Mouse (Mus musculus) ES-E14 (cell line): ENCODE measurements at regions not wholly inside any gene's neighbourhood (a gene's known extent, or its start where the extent isn't known, plus 50 kb on each side); places are given as distances from the start of the nearest gene placed in this dataset.

Experiments used
- DNase-seq: peaks from one replicate; pipeline ENCODE4 v3.0.0-alpha.2; 2013; ENCODE audit warnings: low read depth, low spot score
- H3K27ac ChIP-seq: 2 replicates; pipeline ENCODE4 v1.5.1; 2012; ENCODE audit warnings: low read depth, mild to moderate bottlenecking, low read length, moderate library complexity, mixed read lengths; ENCODE audit not compliant: poor library complexity, insufficient read depth, severe bottlenecking
- H3K36me3 ChIP-seq: 2 replicates; pipeline ENCODE4 v1.6.1; 2012; ENCODE audit warnings: mild to moderate bottlenecking, low read length, moderate library complexity, mixed read lengths; ENCODE audit not compliant: control insufficient read depth, poor library complexity, insufficient read depth, severe bottlenecking
- H3K4me1 ChIP-seq, 2 experiments: fragments of 150-350 bp in 1 of 2; sonication (generic) in 1 of 2; 2 replicates each; pipeline ENCODE4 v1.6.1; 2012; ENCODE audit warnings: low read length in 2 of 2, mild to moderate bottlenecking in 1 of 2, mixed read lengths in 1 of 2; ENCODE audit not compliant: control insufficient read depth in 2 of 2, insufficient read depth in 2 of 2, poor library complexity in 1 of 2
- H3K4me3 ChIP-seq, 2 experiments: fragments of 150-350 bp in 1 of 2; sonication (generic) in 1 of 2; 2 replicates each; pipeline ENCODE4 v1.5.1; 2012; ENCODE audit warnings: low read length in 2 of 2, low read depth in 1 of 2, mild to moderate bottlenecking in 1 of 2, mixed read lengths in 1 of 2; ENCODE audit not compliant: insufficient read depth in 1 of 2, poor library complexity in 1 of 2, severe bottlenecking in 1 of 2
- H3K9ac ChIP-seq: 2 replicates; pipeline ENCODE4 v1.6.1; 2012; ENCODE audit warnings: low read depth, mild to moderate bottlenecking, low read length, mixed read lengths; ENCODE audit not compliant: poor library complexity, insufficient read depth, severe bottlenecking
- H3K9me3 ChIP-seq: fragments of 150-350 bp; sonication (generic); 2 replicates; pipeline ENCODE4 v1.6.1; 2012; ENCODE audit warnings: low read depth, mild to moderate bottlenecking, low read length; ENCODE audit not compliant: control insufficient read depth, insufficient read depth
- CHD2 ChIP-seq: IDR thresholded peaks from 2 replicates; pipeline ENCODE4 v1.6.1; 2014; ENCODE audit warnings: mild to moderate bottlenecking, low read depth, low read length, inconsistent platforms
- HCFC1 ChIP-seq: IDR thresholded peaks from 2 replicates; pipeline ENCODE4 v1.6.1; 2012; ENCODE audit warnings: low read length, inconsistent platforms, borderline replicate concordance; ENCODE audit not compliant: insufficient read depth
- MAFK ChIP-seq: IDR thresholded peaks from 2 replicates; pipeline ENCODE4 v1.6.1; 2014; ENCODE audit warnings: mild to moderate bottlenecking, low read depth, low read length, inconsistent platforms; ENCODE audit not compliant: insufficient read depth
- ZC3H11A ChIP-seq: IDR thresholded peaks from 2 replicates; pipeline ENCODE4 v1.6.1; 2012; ENCODE audit warnings: low read depth, mild to moderate bottlenecking, inconsistent platforms, low read length, borderline replicate concordance
- ZNF384 ChIP-seq: IDR thresholded peaks from 2 replicates; pipeline ENCODE4 v1.6.1; 2012; ENCODE audit warnings: low read depth, low read length, inconsistent platforms
- in situ Hi-C, 2 experiments: fragments of 600-800 bp; cut with MboI; formaldehyde crosslinking; loops; one replicate each; pipeline ENCODE4 v1.15.1; 2025; ENCODE audit warnings: low sequenced_read_pairs in 2 of 2, inconsistent platforms in 1 of 2; ENCODE audit not compliant: unreplicated experiment in 2 of 2

DNA sequence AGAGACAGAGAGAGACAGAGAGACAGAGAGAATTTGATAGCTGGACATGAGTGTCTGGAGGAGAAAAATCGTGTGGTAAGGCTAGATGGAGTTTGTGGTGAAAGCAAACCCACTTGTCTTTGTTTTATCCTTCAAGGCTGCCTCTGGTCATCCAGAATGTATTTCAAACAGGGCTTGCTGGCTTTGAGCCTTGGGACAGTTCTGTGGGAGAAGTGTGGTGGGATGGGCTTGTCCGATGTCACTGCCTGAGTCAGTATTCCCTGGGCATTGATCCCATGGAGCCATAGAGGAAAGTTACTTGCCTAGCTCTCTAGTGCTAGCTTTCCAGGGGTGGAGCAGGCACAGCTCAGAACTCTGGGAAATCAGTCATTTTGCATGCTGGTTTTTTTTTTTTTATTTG lies 417.9 kb upstream of the Trpc7 start:
- Histone ChIP-seq H3K9me3 (no peaks in the 10 kb centered on the region), H3K4me1 (peaks cover 4% of the 10 kb centered on the region in 2 experiments; a peak in 3 of 4 replicates), H3K4me3 (no peak overlapping the region), H3K27ac (no peak overlapping the region), H3K9ac (no peak overlapping the region), H3K36me3 (no peaks in the 10 kb centered on the region)
- TF ChIP-seq CHD2: no peak
- no peak for TF ChIP-seq ZNF384
- TF ChIP-seq MAFK: no peak
- TF ChIP-seq ZC3H11A: no peak
- no peak for TF ChIP-seq HCFC1
- in situ Hi-C loops: no loop called here
- DNase-seq: no peak

DNA sequence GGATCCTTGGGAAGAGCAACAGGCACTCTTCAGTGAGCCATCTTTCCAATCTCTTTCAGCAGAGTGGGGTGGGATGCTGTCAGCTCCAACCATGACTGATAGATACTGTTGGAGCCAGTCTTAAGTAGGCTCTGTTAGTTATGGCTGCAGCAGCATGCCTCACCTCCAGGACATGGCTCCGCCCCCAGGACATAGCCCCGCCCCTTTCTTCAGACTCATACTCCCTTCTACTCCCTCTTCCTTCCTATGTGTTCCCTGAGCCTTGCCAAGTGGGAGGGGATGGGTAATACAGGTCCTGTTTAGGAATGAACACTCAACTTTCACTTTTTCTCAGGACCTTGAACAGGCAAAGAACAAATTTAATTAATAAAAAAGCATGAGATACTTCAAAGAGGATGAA lies 415.4 kb upstream of the Trpc7 start:
- peaks cover 4% of the 10 kb centered on the region in 2 experiments; a peak in 3 of 4 replicates for H3K4me1 ChIP-seq
- in situ Hi-C loops: no loop called here

DNA sequence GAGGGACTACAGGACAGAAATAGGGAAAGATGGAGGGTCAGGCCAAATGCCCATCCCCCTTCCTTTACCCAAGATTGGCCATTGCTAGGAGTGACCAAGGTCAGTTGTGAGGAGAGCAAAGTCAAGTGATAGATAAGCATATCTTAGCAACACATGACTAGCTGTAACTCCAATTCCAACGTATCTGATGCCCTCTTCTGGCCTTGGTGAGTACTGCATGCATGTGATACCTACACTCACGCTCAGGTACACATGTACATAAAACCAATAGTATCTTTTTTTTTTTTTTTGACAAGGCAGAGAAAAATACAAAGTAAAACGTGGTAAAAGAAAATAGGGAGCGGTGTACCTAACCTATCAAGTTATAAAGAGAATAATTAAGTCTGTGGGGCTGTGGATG lies 413.8 kb upstream of the Trpc7 start:
- Histone ChIP-seq H3K27ac (no peak overlapping the region), H3K36me3 (no peaks in the 10 kb centered on the region), H3K4me3 (no peak overlapping the region), H3K9ac (no peak overlapping the region), H3K9me3 (no peaks in the 10 kb centered on the region), H3K4me1 (peaks cover 0 to 2% of the 10 kb centered on the region in 2 experiments; a peak in 1 of 4 replicates)
- TF ChIP-seq CHD2 (no peak), ZC3H11A (no peak), MAFK (no peak), ZNF384 (no peak)
- DNase-seq: peak; percentile 21
- in situ Hi-C loops: no loop called here

More for the DNA sequence above, 415.4 kb upstream of the Trpc7 start:
- Histone ChIP-seq H3K9me3 (no peaks in the 10 kb centered on the region), H3K4me3 (no peak overlapping the region), H3K36me3 (no peaks in the 10 kb centered on the region), H3K27ac (no peak overlapping the region), H3K9ac (no peak overlapping the region)
- DNase-seq: peak; percentile 40
- TF ChIP-seq ZC3H11A (no peak), CHD2 (no peak)

DNA sequence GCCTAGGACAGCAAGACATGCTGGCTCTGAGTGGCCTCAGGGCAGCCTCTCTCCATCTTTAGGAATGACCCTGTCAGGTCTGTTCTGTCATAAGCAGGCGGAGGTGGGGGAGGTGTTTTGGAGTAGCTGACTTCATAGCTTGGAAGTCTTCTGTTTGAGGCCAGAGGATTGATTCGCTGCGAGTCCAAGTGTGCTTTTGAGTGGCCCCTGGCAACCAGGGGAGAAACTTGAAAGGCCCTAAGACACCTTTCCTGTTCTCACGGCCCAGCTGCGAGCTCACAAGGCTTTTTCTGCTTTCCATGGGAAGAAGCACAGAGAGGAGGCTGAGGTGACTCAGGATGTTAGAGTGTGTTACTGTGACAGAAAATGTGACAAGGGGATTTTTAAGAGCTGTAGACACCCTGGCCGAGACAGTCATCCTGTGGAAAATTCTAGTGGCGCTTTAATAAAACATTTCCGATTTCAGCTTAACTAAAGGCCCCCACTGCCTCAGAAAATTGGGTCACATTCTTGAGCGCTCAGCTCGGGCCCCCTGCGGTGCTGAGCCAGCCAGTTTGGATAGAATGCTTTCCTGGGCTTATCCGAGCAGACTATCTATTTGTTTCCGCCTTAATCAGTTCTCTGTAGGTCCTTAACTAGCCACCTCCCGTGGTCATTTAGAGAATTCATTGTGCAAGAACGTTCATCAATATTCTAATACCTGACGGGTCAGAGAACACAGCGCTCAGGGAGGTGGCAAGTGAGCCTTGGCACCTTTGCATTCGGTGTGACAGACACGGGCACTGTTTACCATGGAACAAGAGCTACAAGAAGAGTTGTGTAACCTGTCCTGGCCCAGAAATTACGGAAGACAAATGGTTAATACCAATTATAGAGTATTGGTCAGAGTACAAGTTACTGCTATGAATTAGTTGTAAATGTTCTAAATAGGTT lies 412.4 kb upstream of the Trpc7 start:
- Histone ChIP-seq H3K36me3 (no peaks in the 10 kb centered on the region), H3K4me1 (peaks cover 0 to 2% of the 10 kb centered on the region in 2 experiments; a peak in 1 of 4 replicates), H3K9me3 (no peaks in the 10 kb centered on the region), H3K9ac (no peak overlapping the region), H3K27ac (no peak overlapping the region), H3K4me3 (no peak overlapping the region)
- no peak for TF ChIP-seq CHD2
- no peak for TF ChIP-seq ZNF384
- TF ChIP-seq ZC3H11A: no peak
- TF ChIP-seq HCFC1: no peak
- no peak for TF ChIP-seq MAFK
- no peak for DNase-seq
- in situ Hi-C loops: no loop called here
